Mouse (Mus musculus) urinary bladder, adult 18-20 months (tissue): ENCODE data around the gene Fdxacb1.

Source experiments
- DNase-seq, 2 experiments: peaks; one replicate each; pipeline ENCODE4 v3.0.0; 2022; ENCODE audit warnings: low spot score in 2 of 2, mixed read lengths in 2 of 2

Gene Fdxacb1

DNA sequence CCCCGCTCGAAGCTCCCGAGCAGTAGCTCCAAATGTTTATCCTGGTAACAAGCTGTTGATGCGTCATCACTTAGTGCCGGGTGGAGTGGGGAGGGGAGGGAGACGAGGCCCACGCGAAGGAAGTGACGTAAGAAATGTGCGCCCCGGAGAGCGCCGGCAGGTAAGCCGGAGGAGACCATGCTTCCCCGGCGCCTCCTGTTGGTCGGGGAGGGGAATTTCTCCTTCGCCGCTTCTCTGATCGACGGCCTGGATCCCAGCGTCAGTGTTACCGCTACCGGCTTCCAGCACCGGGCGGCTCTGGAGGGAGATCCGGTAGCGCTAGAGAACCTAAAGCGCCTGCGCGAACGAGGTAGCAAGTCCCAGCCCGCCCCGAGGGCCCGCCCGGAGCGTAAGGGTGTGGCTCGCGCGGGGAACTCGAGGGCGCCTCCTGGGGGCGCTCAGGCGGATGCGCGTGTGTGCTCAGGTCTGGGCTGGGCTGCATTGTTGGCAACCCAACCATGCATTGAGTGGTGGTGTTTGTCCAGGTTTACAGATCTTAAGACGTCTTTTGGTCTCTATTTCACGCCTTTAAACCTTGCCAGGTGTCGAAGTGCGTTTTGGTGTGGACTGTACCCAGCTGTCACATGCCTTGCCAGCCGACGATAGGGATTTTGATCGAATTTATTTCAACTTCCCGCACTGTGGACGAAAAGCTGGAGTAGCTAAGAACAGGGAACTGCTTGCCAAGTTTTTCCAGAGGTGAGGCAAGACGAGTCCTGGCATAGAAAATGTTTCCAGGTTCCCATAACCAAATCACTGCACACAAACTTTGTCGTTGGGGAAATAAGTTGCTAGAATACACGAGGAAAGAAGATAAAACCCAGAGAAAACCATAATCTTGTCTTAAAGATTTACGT lies at the start of gene Fdxacb1:
Gene Fdxacb1, plus strand, starts transcription at position 130 of the 896 bp plus-strand sequence.
- peak; percentile 94 to 96 for DNase-seq

DNA sequence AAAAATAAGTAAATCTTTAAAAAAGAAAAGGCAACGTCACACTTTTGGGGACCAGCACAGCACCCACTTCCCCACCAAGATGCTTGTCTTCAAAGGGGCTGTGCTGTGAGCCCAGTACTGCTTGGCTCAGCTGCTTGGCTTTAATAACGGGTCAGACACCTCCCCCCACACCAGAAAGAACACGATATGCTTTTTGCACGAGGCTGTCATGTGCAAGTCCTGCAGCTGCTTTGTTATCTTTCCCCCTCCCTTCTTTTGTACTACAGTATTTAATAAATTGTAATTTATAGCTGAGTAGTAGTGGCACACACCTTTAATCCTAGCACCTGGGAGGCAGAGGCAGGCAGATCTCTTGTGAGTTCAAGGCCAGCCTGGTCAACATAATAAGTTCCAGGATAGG lies 49.2 kb upstream of the Fdxacb1 start:
- DNase-seq: no peak

DNA sequence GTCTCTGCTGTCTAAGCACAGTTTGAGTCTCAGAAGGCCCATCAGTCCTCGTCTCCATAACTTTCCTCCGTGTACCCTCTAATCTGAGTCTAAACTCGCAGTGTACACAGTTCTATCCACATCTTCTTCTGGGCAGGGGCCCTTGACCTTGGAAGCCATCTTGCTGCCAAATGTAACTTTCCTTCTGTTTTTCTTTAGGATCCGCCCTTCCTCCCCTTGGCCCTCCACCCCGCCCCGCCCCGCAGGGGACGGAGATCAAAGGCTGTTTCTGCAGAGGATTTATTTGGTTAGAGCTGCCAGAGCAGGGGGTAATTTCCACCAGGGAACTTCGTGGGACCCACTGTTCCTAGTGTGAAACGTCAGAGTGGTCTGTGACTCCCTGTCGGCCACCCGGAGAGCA lies 47.0 kb upstream of the Fdxacb1 start:
- DNase-seq: no peak

- no peak for DNase-seq
These were observed 45.6 kb upstream of the Fdxacb1 start for GRCm38 (mm10) chr9:50722451-50722911.

DNA sequence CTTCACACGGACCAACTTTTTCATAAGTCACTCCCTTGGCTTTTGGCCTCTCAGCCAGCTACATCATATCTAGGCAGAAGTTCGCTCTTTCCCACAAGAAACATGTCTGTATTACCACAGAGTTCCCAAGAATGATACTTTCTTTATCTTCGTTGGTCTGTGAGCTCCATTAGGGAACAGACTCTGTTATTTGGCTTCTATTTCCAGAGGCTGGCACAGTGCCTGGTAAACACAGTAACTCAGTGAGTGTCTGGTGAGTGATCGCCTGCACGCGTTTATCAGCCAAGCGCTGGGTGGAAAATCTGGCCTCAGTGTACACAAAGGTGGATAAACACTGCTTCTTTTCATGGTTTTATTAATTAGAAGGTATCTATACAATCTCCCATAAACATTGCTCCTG lies 44.6 kb upstream of the Fdxacb1 start:
- peak; percentile 42 to 73 for DNase-seq

DNA sequence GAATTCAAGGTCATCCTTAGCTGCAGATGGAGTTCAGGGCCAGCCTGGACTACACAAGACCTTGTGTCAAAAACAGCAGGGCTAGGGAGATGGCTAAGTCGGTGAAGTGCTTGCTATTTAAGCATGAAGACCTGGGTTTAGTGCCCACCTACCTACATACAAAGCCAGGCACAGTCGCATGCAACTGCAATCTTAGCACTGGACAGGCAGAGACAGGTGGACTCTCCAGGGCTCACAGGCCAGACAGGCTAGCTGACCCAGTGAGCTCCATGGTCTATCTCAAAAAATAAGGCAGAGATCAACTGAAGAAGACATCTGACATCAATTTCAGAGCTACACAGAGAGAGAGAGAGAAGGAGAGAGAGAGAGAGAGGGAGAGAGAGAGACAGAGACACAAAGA lies 43.9 kb upstream of the Fdxacb1 start:
- no peak for DNase-seq

- no peak for DNase-seq
These were observed 43.2 kb upstream of the Fdxacb1 start for GRCm38 (mm10) chr9:50724661-50725330.

GRCm38 (mm10) chr9:50725921-50726590 lies 42.0 kb upstream of the Fdxacb1 start:
- DNase-seq: no peak

DNA sequence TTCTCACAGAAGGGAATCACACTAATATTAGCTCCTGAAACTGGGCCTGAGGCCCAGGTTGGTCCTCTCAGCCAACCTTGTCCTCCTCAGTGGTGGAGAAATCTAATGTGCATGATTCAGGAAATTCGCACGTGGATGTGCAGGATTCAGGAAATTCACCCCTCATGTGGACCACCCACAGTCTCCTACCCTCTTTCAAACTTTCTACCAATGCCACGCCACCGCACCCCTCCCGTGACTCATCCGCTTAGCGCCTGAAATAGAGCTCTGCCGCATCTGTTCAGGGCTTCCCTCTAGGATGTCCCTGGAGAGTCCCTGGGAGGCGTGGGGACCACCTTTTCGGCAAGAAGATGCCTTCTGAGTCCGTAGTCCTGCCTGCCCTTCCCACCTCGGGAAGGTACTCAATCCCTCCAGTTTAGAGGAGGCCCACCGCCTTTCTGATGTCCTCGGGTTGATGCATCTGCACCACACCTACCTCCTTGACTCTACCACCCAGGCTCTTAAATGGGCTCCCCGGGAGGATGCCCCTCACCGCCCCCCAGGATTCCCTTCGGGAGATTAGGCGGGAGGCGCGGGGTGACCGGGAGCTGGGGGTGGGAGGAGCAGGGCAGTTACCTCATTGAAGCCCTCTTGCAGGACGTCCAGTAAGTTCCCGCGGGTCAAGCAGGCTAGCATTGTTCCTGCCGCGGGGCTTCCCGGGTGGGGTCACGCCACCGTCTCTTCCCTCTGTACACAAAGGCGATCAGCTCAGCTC lies 40.7 kb upstream of the Fdxacb1 start:
- DNase-seq: no peak

GRCm38 (mm10) chr9:50727925-50728651 lies 39.9 kb upstream of the Fdxacb1 start:
- peak in 1 of 2 experiments; percentile 34 for DNase-seq

- DNase-seq: no peak
These were observed 38.4 kb upstream of the Fdxacb1 start for GRCm38 (mm10) chr9:50729600-50729999.

GRCm38 (mm10) chr9:50732560-50732959 lies 35.5 kb upstream of the Fdxacb1 start:
- DNase-seq: no peak

- no peak for DNase-seq
These were observed 33.0 kb upstream of the Fdxacb1 start for GRCm38 (mm10) chr9:50734989-50735388.

DNA sequence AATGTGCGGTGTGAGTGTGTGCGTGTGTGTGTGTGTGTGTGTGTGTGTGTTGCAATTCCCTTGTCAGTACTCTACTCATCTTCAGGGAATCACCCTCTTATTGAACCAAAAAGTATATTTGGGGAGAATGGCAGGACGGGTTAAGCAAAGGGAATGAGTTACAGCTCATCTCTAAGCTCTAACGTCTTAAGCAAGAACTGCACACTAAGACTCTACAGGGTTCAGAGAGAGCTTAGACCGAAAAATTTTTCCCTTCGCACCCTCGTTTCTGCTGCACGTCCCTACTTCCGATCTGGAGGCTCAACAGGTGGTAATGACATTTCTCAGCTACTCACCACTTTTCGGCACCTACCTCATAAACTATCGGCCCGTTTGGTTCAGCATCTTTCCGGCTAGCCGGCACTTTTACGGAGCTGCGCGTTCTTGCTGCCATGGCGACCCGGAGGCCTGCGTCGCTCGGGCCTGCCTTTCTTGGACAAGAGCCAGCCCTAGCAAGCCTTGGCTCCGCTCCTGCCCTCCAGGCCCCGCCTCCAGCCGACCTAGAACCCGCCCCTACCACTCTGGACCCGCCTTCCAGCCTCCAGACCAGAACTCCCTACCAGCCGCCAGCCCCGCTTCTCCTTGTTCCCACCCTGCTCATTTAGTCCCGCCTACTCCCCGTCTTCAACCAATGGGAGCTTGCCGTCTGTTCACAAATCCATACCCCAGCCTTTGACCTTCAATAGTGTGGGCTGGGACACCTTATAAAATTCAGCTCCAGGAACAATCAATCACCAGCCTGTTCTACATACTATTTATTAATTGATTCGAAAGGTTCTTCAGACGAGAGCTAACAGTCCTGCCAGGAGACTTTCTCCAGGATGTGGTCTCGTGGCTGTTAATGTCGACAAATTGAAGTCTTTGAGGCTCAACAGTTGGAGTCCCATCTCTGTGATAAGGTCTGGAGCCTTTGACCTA lies 28.8 kb upstream of the Fdxacb1 start, which contains the start of gene Dixdc1:
Gene Dixdc1, minus strand, starts transcription at position 604 of the 957 bp plus-strand sequence.
- peak; percentile 93 to 97 for DNase-seq

DNA sequence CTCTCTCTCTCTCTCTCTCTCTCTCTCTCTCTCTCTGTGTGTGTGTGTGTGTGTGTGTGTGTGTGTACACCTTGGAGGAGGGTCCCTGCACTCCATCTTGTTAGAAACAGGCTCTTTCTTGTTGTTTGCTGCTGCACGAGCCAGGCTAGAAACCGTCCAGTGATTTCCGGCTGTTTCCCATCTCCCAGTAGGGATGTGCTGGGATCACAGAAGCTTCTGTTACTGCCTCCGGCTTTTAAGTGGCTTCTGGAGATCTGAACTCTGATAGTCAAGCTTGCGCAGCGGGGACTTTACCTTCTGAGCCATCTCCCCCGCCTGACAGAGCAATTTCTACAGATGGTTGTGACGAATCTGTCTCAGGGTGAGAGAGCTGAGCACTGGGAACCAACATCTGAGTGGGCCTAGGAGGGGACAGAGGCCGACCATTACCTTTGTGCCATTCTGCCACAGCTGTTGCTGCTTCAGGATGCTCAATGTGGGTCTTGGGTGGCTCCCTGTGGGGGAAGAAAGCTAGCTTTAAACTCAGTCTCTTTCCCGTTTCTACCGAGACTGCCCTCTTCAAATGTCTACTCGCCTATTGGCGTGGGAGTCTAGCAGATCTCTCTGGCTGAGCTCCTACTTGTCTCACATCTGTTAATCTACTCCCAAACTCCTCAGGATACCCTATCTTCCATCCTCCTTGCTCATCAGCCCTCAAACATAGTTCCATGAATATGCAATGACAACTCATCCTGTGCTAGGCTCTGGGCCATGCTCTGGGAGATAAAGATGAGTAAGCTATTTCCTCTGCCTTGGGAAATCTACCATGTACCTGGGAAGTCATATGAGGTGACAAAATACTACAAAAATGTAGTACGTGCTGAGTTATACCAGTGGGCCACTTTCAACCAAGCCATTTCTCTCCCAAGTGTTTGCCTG lies 26.9 kb upstream of the Fdxacb1 start:
- no peak for DNase-seq

- no peak for DNase-seq
These were observed 25.8 kb upstream of the Fdxacb1 start for GRCm38 (mm10) chr9:50742261-50742660.

- DNase-seq: no peak
These were observed 25.3 kb upstream of the Fdxacb1 start for GRCm38 (mm10) chr9:50742744-50743143.

- no peak for DNase-seq
These were observed 22.2 kb upstream of the Fdxacb1 start for GRCm38 (mm10) chr9:50745806-50746205.
